Mouse (Mus musculus) gastrocnemius, postnatal 10 days (tissue): ENCODE data around the gene Lyrm4. TPM values are rescaled to one million over a fixed set of nuclear protein-coding genes. Genes with fewer than 3 reads are reported as not detected.
A peak's percentile ranks its signal among the peaks of the same experiment; 100 is the strongest.
"Not testable (repeated sequence)": the region's sequence is repeated elsewhere in the genome, so short reads cannot be mapped to it uniquely, and the experiment has no call there.

Experiments used
- DNase-seq: peaks from one replicate; pipeline ENCODE4 v3.0.0; 2021; ENCODE audit warnings: mixed read lengths
- total RNA-seq, 2 experiments: library from RNA; stranded (reverse); gene quantifications; 2 replicates each; pipeline ENCODE4 v1.2.3; 2021

Lyrm4 gene
- total RNA-seq, 2 experiments from 2014 or later, result 5.6 to 5.8 TPM

GRCm38 (mm10) chr13:35995231-35995630 is 122.1 kb downstream of the Lyrm4 start:
- no peak for DNase-seq

GRCm38 (mm10) chr13:35994067-35994466 is 123.3 kb downstream of the Lyrm4 start:
- peak; percentile 58 for DNase-seq

- DNase-seq, result not testable (repeated sequence)
These were observed 126.1 kb downstream of the Lyrm4 start for GRCm38 (mm10) chr13:35991185-35991584.

- DNase-seq, result no peak
These were observed 128.0 kb downstream of the Lyrm4 start for GRCm38 (mm10) chr13:35989329-35989728.

GRCm38 (mm10) chr13:35982985-35983384 is 134.3 kb downstream of the Lyrm4 start:
- DNase-seq, result no peak

GRCm38 (mm10) chr13:35980471-35980870 is 136.9 kb downstream of the Lyrm4 start:
- DNase-seq, result no peak

- no peak for DNase-seq
These were observed 140.4 kb downstream of the Lyrm4 start for GRCm38 (mm10) chr13:35976912-35977311.

- DNase-seq, result no peak
These were observed 147.5 kb downstream of the Lyrm4 start for GRCm38 (mm10) chr13:35969829-35970228.

- DNase-seq, result peak; percentile 6
These were observed 147.9 kb downstream of the Lyrm4 start for GRCm38 (mm10) chr13:35969431-35969721.

- DNase-seq, result peak; percentile 41
These were observed 148.5 kb downstream of the Lyrm4 start for GRCm38 (mm10) chr13:35968719-35969430.

- peak; percentile 28 for DNase-seq
These were observed 149.1 kb downstream of the Lyrm4 start for GRCm38 (mm10) chr13:35968131-35968718.

- DNase-seq, result no peak
These were observed 149.6 kb downstream of the Lyrm4 start for GRCm38 (mm10) chr13:35967690-35968089.

- no peak for DNase-seq
These were observed 153.7 kb downstream of the Lyrm4 start for GRCm38 (mm10) chr13:35963583-35963982.

GRCm38 (mm10) chr13:35959391-35960067 is 157.8 kb downstream of the Lyrm4 start:
- DNase-seq, result no peak

GRCm38 (mm10) chr13:35958539-35958938 is 158.8 kb downstream of the Lyrm4 start, which contains the start of gene Ppp1r3g:
Ppp1r3g (plus strand) TSS chr13:35958839.
- DNase-seq, result no peak

- no peak for DNase-seq
These were observed 167.4 kb downstream of the Lyrm4 start for GRCm38 (mm10) chr13:35949814-35950455.

- peak; percentile 80 for DNase-seq
These were observed 169.8 kb downstream of the Lyrm4 start for GRCm38 (mm10) chr13:35947354-35948000.

- DNase-seq, result no peak
These were observed 170.5 kb downstream of the Lyrm4 start for GRCm38 (mm10) chr13:35946659-35947353.

- no peak for DNase-seq
These were observed 176.4 kb downstream of the Lyrm4 start for GRCm38 (mm10) chr13:35940934-35941333.

- no peak for DNase-seq
These were observed 177.3 kb downstream of the Lyrm4 start for GRCm38 (mm10) chr13:35939871-35940665.

- DNase-seq, result no peak
These were observed 179.3 kb downstream of the Lyrm4 start for GRCm38 (mm10) chr13:35937991-35938390.
